Mouse (Mus musculus) liver, embryonic 14.5 days (tissue): ENCODE measurements around the gene B3gnt8. TPM values are rescaled to one million over a fixed set of nuclear protein-coding genes. Genes with fewer than 3 reads are reported as not detected.

ENCODE experiments used
- ATAC-seq: fragments of 200-750 bp; cut with Nextera tagmentation; 2 replicates; pipeline ENCODE4 v1.8.0; 2017; ENCODE audit warnings: moderate number of reproducible peaks, mild to moderate bottlenecking, moderate library complexity; ENCODE audit not compliant: insufficient read depth
- DNase-seq, 3 experiments: peaks; one replicate each; pipeline ENCODE4 v3.0.0-alpha.2; 2012 to 2013; ENCODE audit warnings: low read depth in 3 of 3, low spot score in 3 of 3
- H3K27ac ChIP-seq: fragments of 300-500 bp; sonication (generic); 2 replicates; pipeline ENCODE4 v1.5.1; 2014; ENCODE audit warnings: moderate library complexity, mild to moderate bottlenecking, control low read depth, inconsistent platforms
- H3K27me3 ChIP-seq: fragments of 300-500 bp; sonication (generic); 2 replicates; pipeline ENCODE4 v1.6.1; 2014; ENCODE audit warnings: mild to moderate bottlenecking, low read length, moderate library complexity; ENCODE audit not compliant: control insufficient read depth, insufficient read depth
- H3K36me3 ChIP-seq: fragments of 300-500 bp; sonication (generic); replicated peaks from 2 replicates; pipeline ENCODE4 v1.6.1; 2014; ENCODE audit warnings: low read depth; ENCODE audit not compliant: control insufficient read depth, insufficient read depth
- H3K4me1 ChIP-seq, 2 experiments: fragments of 200-500 bp in 1 of 2; fragments of 300-500 bp in 1 of 2; sonication (generic) in 1 of 2; replicated peaks; 2 replicates each; pipeline ENCODE4 v1.6.1; 2012 to 2014; ENCODE audit warnings: antibody characterized with exemption in 1 of 2, inconsistent platforms in 1 of 2, low read length in 1 of 2; ENCODE audit not compliant: control insufficient read depth in 2 of 2, insufficient read depth in 2 of 2
- H3K4me2 ChIP-seq: fragments of 300-500 bp; sonication (generic); 2 replicates; pipeline ENCODE4 v1.6.1; 2014; ENCODE audit warnings: low read depth, mild to moderate bottlenecking, control low read depth, moderate library complexity
- H3K4me3 ChIP-seq, 2 experiments: fragments of 200-500 bp in 1 of 2; fragments of 300-500 bp in 1 of 2; sonication (generic) in 1 of 2; 2 replicates each; pipeline ENCODE4 v1.5.1; 2012 to 2014; ENCODE audit warnings: low read depth in 2 of 2, low read length in 2 of 2, mild to moderate bottlenecking in 2 of 2, control low read depth in 1 of 2, inconsistent platforms in 1 of 2, moderate library complexity in 1 of 2; ENCODE audit not compliant: insufficient read depth in 1 of 2
- H3K9ac ChIP-seq: fragments of 300-500 bp; sonication (generic); replicated peaks from 2 replicates; pipeline ENCODE4 v1.6.1; 2014; ENCODE audit warnings: mild to moderate bottlenecking, control low read depth, moderate library complexity
- H3K9me3 ChIP-seq: fragments of 300-500 bp; sonication (generic); 2 replicates; pipeline ENCODE4 v1.6.1; 2016; ENCODE audit warnings: low read length, mixed read lengths; ENCODE audit not compliant: control insufficient read depth
- CTCF ChIP-seq: IDR thresholded peaks from 2 replicates; pipeline ENCODE4 v1.5.1; 2016; ENCODE audit warnings: antibody characterized with exemption, low read depth, control low read depth
- EP300 ChIP-seq: IDR thresholded peaks from 2 replicates; pipeline ENCODE4 v1.6.1; 2016; ENCODE audit warnings: antibody characterized with exemption, low read depth
- WGBS: fragments of 180-500 bp; shearing (Covaris S2); extraction: QIAGEN DNeasy Blood & Tissue Kit; methylation state at CpG from one replicate; pipeline ENCODE4 v1.1.7; 2014; ENCODE audit not compliant: insufficient replicate concordance; 5-methylcytosine and 5-hydroxymethylcytosine counted together
- polyA plus RNA-seq, 2 experiments: library from polyadenylated mRNA; depleted of rRNA in 1 of 2; stranded (reverse) in 1 of 2; unstranded in 1 of 2; fragments of >200 nt; fragmentation: Nextera tagmentation in 1 of 2; extraction: Ambion mirVana in 1 of 2; gene quantifications; 2 replicates each; pipeline versions ENCODE4 v1.2.1 to v1.2.3; 2012 to 2014

The B3gnt8 gene
- polyA plus RNA-seq, 2 experiments, result 0.81 to 1.6 TPM

- H3K4me1 ChIP-seq, result peaks cover 43 to 54% of the 10 kb centered on the region in 2 experiments
- DNase-seq, result no peak
- WGBS, result 15% methylated on average over 15 of the region's 15 CpGs
- ATAC-seq, result no peak
- H3K9me3 ChIP-seq, result no peaks in the 10 kb centered on the region
- H3K27ac ChIP-seq, result peak overlapping the region; percentile 42
- H3K27me3 ChIP-seq, result no peaks in the 10 kb centered on the region
- peak overlapping the region; percentile 37 for H3K9ac ChIP-seq
- TF ChIP-seq EP300 (no peak), CTCF (no peak)
- H3K4me3 ChIP-seq, result peak overlapping the region; percentile 34 to 82
- peak overlapping the region; percentile 87 for H3K4me2 ChIP-seq
- no peaks in the 10 kb centered on the region for H3K36me3 ChIP-seq
These were observed 55.1 kb downstream of the B3gnt8 start for GRCm38 (mm10) chr7:25681341-25682231.

- no peak for ATAC-seq
- H3K4me3 ChIP-seq, result no peak overlapping the region
- 6% methylated on average over 7 of the region's 7 CpGs for WGBS
- H3K27ac ChIP-seq, result peak overlapping the region; percentile 68
- H3K27me3 ChIP-seq, result no peaks in the 10 kb centered on the region
- no peaks in the 10 kb centered on the region for H3K36me3 ChIP-seq
- H3K4me1 ChIP-seq, result peaks cover 43 to 54% of the 10 kb centered on the region in 2 experiments
- no peak for DNase-seq
- TF ChIP-seq CTCF (no peak), EP300 (peak; percentile 54)
- peak overlapping the region; percentile 48 for H3K4me2 ChIP-seq
- H3K9me3 ChIP-seq, result no peaks in the 10 kb centered on the region
- peak overlapping the region; percentile 12 for H3K9ac ChIP-seq
These were observed 57.2 kb downstream of the B3gnt8 start for GRCm38 (mm10) chr7:25683474-25684180.

- no peak overlapping the region for H3K4me3 ChIP-seq
- ATAC-seq, result no peak
- no peak overlapping the region; the same call in 1 of the 2 replicates for H3K27ac ChIP-seq
- H3K36me3 ChIP-seq, result no peaks in the 10 kb centered on the region
- H3K27me3 ChIP-seq, result no peaks in the 10 kb centered on the region
- no peak for TF ChIP-seq EP300
- 83% methylated on average over 6 of the region's 6 CpGs for WGBS
- H3K4me1 ChIP-seq, result peaks cover 48 to 51% of the 10 kb centered on the region in 2 experiments
- no peak overlapping the region for H3K9ac ChIP-seq
- H3K9me3 ChIP-seq, result no peaks in the 10 kb centered on the region
- DNase-seq, result no peak
- no peak overlapping the region for H3K4me2 ChIP-seq
These were observed 58.2 kb downstream of the B3gnt8 start for GRCm38 (mm10) chr7:25684659-25685058.

Other genes with a start within 250 kb of the B3gnt8 start
- gene Lipe, start 227.9 kb upstream of the B3gnt8 start, polyA plus RNA-seq (2012; rRNA removed), result 2.3 TPM in 2 replicates
- 0.38 and 0.72 TPM in 2 replicates for gene Lipe, start 227.9 kb upstream of the B3gnt8 start, polyA plus RNA-seq (2014; fragmentation: Nextera tagmentation; extraction: Ambion mirVana)
- not detected in 2 replicates for gene Cxcl17, start 213.8 kb upstream of the B3gnt8 start, polyA plus RNA-seq (2012; rRNA removed)
- not detected in 2 replicates for gene Cxcl17, start 213.8 kb upstream of the B3gnt8 start, polyA plus RNA-seq (2014; fragmentation: Nextera tagmentation; extraction: Ambion mirVana)
- 2.8 and 3.0 TPM in 2 replicates for gene Ceacam1, start 149.1 kb upstream of the B3gnt8 start, polyA plus RNA-seq (2012; rRNA removed)
- gene Ceacam1, start 149.1 kb upstream of the B3gnt8 start, polyA plus RNA-seq (2014; fragmentation: Nextera tagmentation; extraction: Ambion mirVana), result 3.8 and 4.3 TPM in 2 replicates
- 0.02 and 0.03 TPM in 2 replicates for gene Ceacam2, start 86.8 kb upstream of the B3gnt8 start, polyA plus RNA-seq (2012; rRNA removed)
- 0.15 TPM in 1 of 2 replicates, not detected in the other for gene Ceacam2, start 86.8 kb upstream of the B3gnt8 start, polyA plus RNA-seq (2014; fragmentation: Nextera tagmentation; extraction: Ambion mirVana)
- gene Erich4, start 10.8 kb upstream of the B3gnt8 start, polyA plus RNA-seq (2012; rRNA removed), result 0.40 and 0.52 TPM in 2 replicates
- gene Erich4, start 10.8 kb upstream of the B3gnt8 start, polyA plus RNA-seq (2014; fragmentation: Nextera tagmentation; extraction: Ambion mirVana), result 0.47 and 0.51 TPM in 2 replicates
- gene Dmac2, start 7.2 kb upstream of the B3gnt8 start, polyA plus RNA-seq (2012; rRNA removed), result 8.1 and 9.6 TPM in 2 replicates
- gene Dmac2, start 7.2 kb upstream of the B3gnt8 start, polyA plus RNA-seq (2014; fragmentation: Nextera tagmentation; extraction: Ambion mirVana), result 6.9 and 7.4 TPM in 2 replicates
- gene Bckdha, start 32.3 kb downstream of the B3gnt8 start, polyA plus RNA-seq (2012; rRNA removed), result 20.1 and 22.0 TPM in 2 replicates
- gene Bckdha, start 32.3 kb downstream of the B3gnt8 start, polyA plus RNA-seq (2014; fragmentation: Nextera tagmentation; extraction: Ambion mirVana), result 17.3 and 21.0 TPM in 2 replicates
- gene Exosc5, start 32.5 kb downstream of the B3gnt8 start, polyA plus RNA-seq (2012; rRNA removed), result 33.7 and 35.2 TPM in 2 replicates
- 48.1 and 51.6 TPM in 2 replicates for gene Exosc5, start 32.5 kb downstream of the B3gnt8 start, polyA plus RNA-seq (2014; fragmentation: Nextera tagmentation; extraction: Ambion mirVana)
- gene Tmem91, start 48.5 kb downstream of the B3gnt8 start, polyA plus RNA-seq (2012; rRNA removed), result 0.22 and 0.32 TPM in 2 replicates
- gene Tmem91, start 48.5 kb downstream of the B3gnt8 start, polyA plus RNA-seq (2014; fragmentation: Nextera tagmentation; extraction: Ambion mirVana), result 0.39 and 0.51 TPM in 2 replicates
- 21.9 and 28.2 TPM in 2 replicates for gene B9d2, start 54.1 kb downstream of the B3gnt8 start, polyA plus RNA-seq (2012; rRNA removed)
- 18.8 and 20.4 TPM in 2 replicates for gene B9d2, start 54.1 kb downstream of the B3gnt8 start, polyA plus RNA-seq (2014; fragmentation: Nextera tagmentation; extraction: Ambion mirVana)
- 16.6 and 18.5 TPM in 2 replicates for gene Tgfb1, start 60.3 kb downstream of the B3gnt8 start, polyA plus RNA-seq (2012; rRNA removed)
- 3.9 and 4.3 TPM in 2 replicates for gene Tgfb1, start 60.3 kb downstream of the B3gnt8 start, polyA plus RNA-seq (2014; fragmentation: Nextera tagmentation; extraction: Ambion mirVana)
- gene Ccdc97, start 92.4 kb downstream of the B3gnt8 start, polyA plus RNA-seq (2012; rRNA removed), result 17.1 and 19.5 TPM in 2 replicates
- 11.3 and 13.2 TPM in 2 replicates for gene Ccdc97, start 92.4 kb downstream of the B3gnt8 start, polyA plus RNA-seq (2014; fragmentation: Nextera tagmentation; extraction: Ambion mirVana)
- gene Hnrnpul1, start 128.1 kb downstream of the B3gnt8 start, polyA plus RNA-seq (2012; rRNA removed), result 22.8 and 26.5 TPM in 2 replicates
- gene Hnrnpul1, start 128.1 kb downstream of the B3gnt8 start, polyA plus RNA-seq (2014; fragmentation: Nextera tagmentation; extraction: Ambion mirVana), result 36.5 and 39.1 TPM in 2 replicates
- gene Axl, start 162.1 kb downstream of the B3gnt8 start, polyA plus RNA-seq (2012; rRNA removed), result 5.3 and 5.8 TPM in 2 replicates
- 11.8 and 12.7 TPM in 2 replicates for gene Axl, start 162.1 kb downstream of the B3gnt8 start, polyA plus RNA-seq (2014; fragmentation: Nextera tagmentation; extraction: Ambion mirVana)
- 0.22 and 0.49 TPM in 2 replicates for gene Cyp2s1, start 190.3 kb downstream of the B3gnt8 start, polyA plus RNA-seq (2012; rRNA removed)
- gene Cyp2s1, start 190.3 kb downstream of the B3gnt8 start, polyA plus RNA-seq (2014; fragmentation: Nextera tagmentation; extraction: Ambion mirVana), result 0.25 and 0.52 TPM in 2 replicates